Mouse (Mus musculus) MEL (cell line): ENCODE measurements around the gene Trappc2l. TPM values are rescaled to one million over a fixed set of nuclear protein-coding genes. Genes with fewer than 3 reads are reported as not detected.

Experiments used
- DNase-seq: peaks from one replicate; pipeline ENCODE4 v3.0.0; 2011; ENCODE audit warnings: low read depth, low spot score
- H3K27ac ChIP-seq: 2 replicates; pipeline ENCODE4 v1.5.1; 2012; ENCODE audit warnings: low read depth, mild to moderate bottlenecking, control low read depth, low read length, moderate library complexity; ENCODE audit not compliant: control insufficient read depth
- H3K27me3 ChIP-seq, 2 experiments: fragments of 150-350 bp in 1 of 2; sonication (generic) in 1 of 2; 2 replicates each; pipeline ENCODE4 v1.6.1; 2012; ENCODE audit warnings: low read length in 2 of 2, mild to moderate bottlenecking in 2 of 2, improper control_type of control experiment in 1 of 2, moderate library complexity in 1 of 2; ENCODE audit not compliant: insufficient read depth in 2 of 2, control insufficient read depth in 1 of 2
- H3K36me3 ChIP-seq, 2 experiments: 2 replicates each; pipeline ENCODE4 v1.6.1; 2012 to 2014; ENCODE audit warnings: low read length in 2 of 2, improper control_type of control experiment in 1 of 2, inconsistent platforms in 1 of 2, mild to moderate bottlenecking in 1 of 2; ENCODE audit not compliant: insufficient read depth in 2 of 2, control insufficient read depth in 1 of 2
- H3K4me1 ChIP-seq, 2 experiments: fragments of 150-350 bp in 1 of 2; sonication (generic) in 1 of 2; 2 replicates each; pipeline ENCODE4 v1.6.1; 2012; ENCODE audit warnings: low read length in 2 of 2, improper control_type of control experiment in 1 of 2, mild to moderate bottlenecking in 1 of 2; ENCODE audit not compliant: insufficient read depth in 2 of 2, control insufficient read depth in 1 of 2
- H3K4me3 ChIP-seq, 2 experiments: fragments of 150-350 bp in 1 of 2; sonication (generic) in 1 of 2; 2 replicates each; pipeline ENCODE4 v1.5.1; 2012; ENCODE audit warnings: low read depth in 2 of 2, low read length in 2 of 2, mild to moderate bottlenecking in 2 of 2, moderate library complexity in 2 of 2, control low read depth in 1 of 2, improper control_type of control experiment in 1 of 2; ENCODE audit not compliant: control insufficient read depth in 1 of 2, insufficient read depth in 1 of 2
- H3K79me2 ChIP-seq: 2 replicates; pipeline ENCODE4 v1.6.1; 2012; ENCODE audit warnings: mild to moderate bottlenecking, low read length, moderate library complexity; ENCODE audit not compliant: control insufficient read depth, poor library complexity, insufficient read depth
- H3K9ac ChIP-seq: 2 replicates; pipeline ENCODE4 v1.6.1; 2012; ENCODE audit warnings: low read depth, mild to moderate bottlenecking, control low read depth, low read length, moderate library complexity; ENCODE audit not compliant: control insufficient read depth, poor library complexity, severe bottlenecking
- H3K9me3 ChIP-seq: fragments of 150-350 bp; sonication (generic); replicated peaks from 2 replicates; pipeline ENCODE4 v1.6.1; 2012; ENCODE audit warnings: mild to moderate bottlenecking, low read length, improper control_type of control experiment, moderate library complexity; ENCODE audit not compliant: insufficient read depth
- BHLHE40 ChIP-seq: IDR thresholded peaks from 2 replicates; pipeline ENCODE4 v1.6.1; 2012; ENCODE audit warnings: low read depth, mild to moderate bottlenecking, inconsistent platforms, low read length, improper control_type of control experiment, borderline replicate concordance
- CHD1 ChIP-seq: IDR thresholded peaks from 2 replicates; pipeline ENCODE4 v1.6.1; 2012; ENCODE audit warnings: low read depth, mild to moderate bottlenecking, inconsistent platforms, low read length, improper control_type of control experiment
- CHD2 ChIP-seq: IDR thresholded peaks from 2 replicates; pipeline ENCODE4 v1.6.1; 2011; ENCODE audit warnings: low read length, improper control_type of control experiment
- CTCF ChIP-seq, 3 experiments: IDR thresholded peaks in 2 of 3; conservative IDR thresholded peaks in 1 of 3; 2 replicates each; pipeline ENCODE4 v1.5.1; 2011 to 2012; ENCODE audit warnings: low read length in 3 of 3, low read depth in 2 of 3, mild to moderate bottlenecking in 2 of 3, improper control_type of control experiment in 1 of 3, inconsistent platforms in 1 of 3, mixed read lengths in 1 of 3, moderate library complexity in 1 of 3; ENCODE audit not compliant: control insufficient read depth in 1 of 3, insufficient read depth in 1 of 3, poor library complexity in 1 of 3, severe bottlenecking in 1 of 3
- E2F4 ChIP-seq: IDR thresholded peaks from 2 replicates; pipeline ENCODE4 v1.6.1; 2011; ENCODE audit warnings: low read depth, low read length, improper control_type of control experiment, borderline replicate concordance
- ELF1 ChIP-seq: IDR thresholded peaks from 2 replicates; pipeline ENCODE4 v1.6.1; 2014; ENCODE audit warnings: low read depth, mild to moderate bottlenecking, inconsistent platforms, low read length, improper control_type of control experiment, moderate library complexity
- ETS1 ChIP-seq: IDR thresholded peaks from 2 replicates; pipeline ENCODE4 v1.6.1; 2012; ENCODE audit warnings: low read depth, mild to moderate bottlenecking, inconsistent platforms, low read length, improper control_type of control experiment, moderate library complexity
- GABPA ChIP-seq: IDR thresholded peaks from 2 replicates; pipeline ENCODE4 v1.6.1; 2012; ENCODE audit warnings: low read depth, mild to moderate bottlenecking, inconsistent platforms, low read length, improper control_type of control experiment, moderate library complexity
- GATA1 ChIP-seq: IDR thresholded peaks from 2 replicates; pipeline ENCODE4 v1.6.1; 2011; ENCODE audit warnings: low read depth, low read length, improper control_type of control experiment
- HCFC1 ChIP-seq: IDR thresholded peaks from 2 replicates; pipeline ENCODE4 v1.6.1; 2012; ENCODE audit warnings: low read depth, mild to moderate bottlenecking, inconsistent platforms, low read length, improper control_type of control experiment, moderate library complexity
- MAFK ChIP-seq: IDR thresholded peaks from 2 replicates; pipeline ENCODE4 v1.6.1; 2011; ENCODE audit warnings: low read depth, mild to moderate bottlenecking, low read length, improper control_type of control experiment, borderline replicate concordance
- MYC ChIP-seq: IDR thresholded peaks from 2 replicates; pipeline ENCODE4 v1.6.1; 2011; ENCODE audit warnings: low read depth, mild to moderate bottlenecking, low read length, improper control_type of control experiment, moderate library complexity
- NELFE ChIP-seq: IDR thresholded peaks from 2 replicates; pipeline ENCODE4 v1.6.1; 2011; ENCODE audit warnings: low read depth, low read length, improper control_type of control experiment
- NRF1 ChIP-seq: IDR thresholded peaks from 2 replicates; pipeline ENCODE4 v1.6.1; 2014; ENCODE audit warnings: low read depth, mild to moderate bottlenecking, inconsistent platforms, low read length, improper control_type of control experiment, moderate library complexity; ENCODE audit not compliant: poor library complexity, insufficient read depth, severe bottlenecking
- POLR2AphosphoS2 ChIP-seq: IDR thresholded peaks from 2 replicates; pipeline ENCODE4 v1.6.1; 2011; ENCODE audit warnings: low read length, improper control_type of control experiment
- POLR2AphosphoS5 ChIP-seq: IDR thresholded peaks from 2 replicates; pipeline ENCODE4 v1.6.1; 2012; ENCODE audit warnings: low read depth, borderline replicate concordance, mild to moderate bottlenecking, inconsistent platforms, low read length, moderate library complexity, mixed read lengths
- RCOR1 ChIP-seq: IDR thresholded peaks from 2 replicates; pipeline ENCODE4 v1.6.1; 2012; ENCODE audit warnings: low read depth, mild to moderate bottlenecking, inconsistent platforms, low read length, improper control_type of control experiment
- SMC3 ChIP-seq: IDR thresholded peaks from 2 replicates; pipeline ENCODE4 v1.6.1; 2011; ENCODE audit warnings: low read depth, low read length, improper control_type of control experiment
- TAL1 ChIP-seq: IDR thresholded peaks from 2 replicates; pipeline ENCODE4 v1.6.1; 2012; ENCODE audit warnings: mild to moderate bottlenecking, inconsistent platforms, low read length, moderate library complexity, mixed read lengths
- TCF12 ChIP-seq: IDR thresholded peaks from 2 replicates; pipeline ENCODE4 v1.6.1; 2014; ENCODE audit warnings: low read depth, mild to moderate bottlenecking, inconsistent platforms, low read length, improper control_type of control experiment, moderate library complexity
- ZC3H11A ChIP-seq: IDR thresholded peaks from 2 replicates; pipeline ENCODE4 v1.6.1; 2012; ENCODE audit warnings: low read depth, mild to moderate bottlenecking, inconsistent platforms, low read length, improper control_type of control experiment
- ZKSCAN1 ChIP-seq: IDR thresholded peaks from 2 replicates; pipeline ENCODE4 v1.6.1; 2012; ENCODE audit warnings: low read depth, mild to moderate bottlenecking, inconsistent platforms, low read length, improper control_type of control experiment, moderate library complexity
- ZNF384 ChIP-seq: IDR thresholded peaks from 2 replicates; pipeline ENCODE4 v1.6.1; 2012; ENCODE audit warnings: low read depth, mild to moderate bottlenecking, inconsistent platforms, low read length, improper control_type of control experiment
- polyA plus RNA-seq, 2 experiments: library from polyadenylated mRNA; stranded (reverse) in 1 of 2; unstranded in 1 of 2; fragments of >175 nt in 1 of 2; fragments of >200 nt in 1 of 2; gene quantifications; 2 replicates each; pipeline versions ENCODE4 v1.2.1 to v1.2.4; 2012; ENCODE audit warnings: low replicate concordance in 2 of 2, low read depth in 1 of 2; ENCODE audit not compliant: insufficient read length in 2 of 2, insufficient read depth in 1 of 2, missing spikeins in 1 of 2
- total RNA-seq: library from RNA; depleted of rRNA; stranded (reverse); fragments of 300-350 nt; gene quantifications from 2 replicates; pipeline ENCODE4 v1.2.3, GENCODE M21; 2012

The Trappc2l gene
- total and polyA plus RNA-seq, 3 experiments, result 15.1 to 21.7 TPM; not detected in 1

DNA sequence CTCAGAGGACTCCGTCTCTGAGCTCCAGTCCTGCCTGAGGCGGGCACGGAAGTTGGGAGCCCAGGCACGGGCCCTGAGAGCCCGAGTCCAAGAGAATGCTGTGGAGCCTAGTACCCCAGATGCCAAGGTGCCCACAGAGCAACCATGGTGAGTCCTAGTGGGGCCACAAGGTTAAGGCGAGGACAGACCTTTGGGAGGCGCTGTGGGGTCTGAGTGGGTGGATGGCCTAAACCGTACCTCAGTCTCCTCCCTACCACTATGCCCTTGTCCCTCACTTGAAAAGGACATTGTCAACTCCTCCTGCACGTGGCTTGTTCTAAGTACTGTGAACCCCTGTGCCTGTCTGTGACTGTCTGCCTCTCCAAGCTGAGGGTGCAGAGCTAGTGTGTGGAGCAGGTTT is 42.1 kb upstream of the Trappc2l start:
- peaks cover 0 to 15% of the 10 kb centered on the region in 2 experiments; a peak in 3 of 4 replicates for H3K4me1 ChIP-seq
- no peak overlapping the region for H3K27ac ChIP-seq

DNA sequence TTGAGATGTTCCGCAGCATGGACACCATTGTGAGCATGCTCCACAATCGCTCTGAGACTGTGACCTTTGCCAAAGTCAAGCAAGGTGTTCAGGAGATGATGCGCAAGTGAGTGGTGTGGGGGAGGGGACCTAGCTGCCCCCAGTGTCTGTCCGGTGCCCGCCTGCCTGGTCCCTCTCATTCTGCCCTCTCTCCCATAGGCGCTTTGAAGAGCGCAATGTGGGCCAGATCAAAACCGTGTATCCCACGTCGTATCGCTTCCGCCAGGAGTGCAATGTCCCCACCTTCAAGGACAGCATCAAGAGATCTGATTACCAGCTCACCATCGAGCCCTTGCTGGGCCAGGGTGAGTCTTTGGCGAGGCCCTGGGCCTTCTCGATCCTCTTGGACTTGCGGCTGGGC is 41.4 kb upstream of the Trappc2l start:
- Histone ChIP-seq H3K27ac (no peak overlapping the region), H3K9ac (no peak overlapping the region; the same call in 1 of the 2 replicates), H3K36me3 (peaks cover 0 to 16% of the 10 kb centered on the region in 2 experiments; a peak in 2 of 4 replicates), H3K4me1 (peaks cover 1 to 20% of the 10 kb centered on the region in 2 experiments; a peak in 3 of 4 replicates), H3K9me3 (no peaks in the 10 kb centered on the region), H3K4me3 (no peak overlapping the region; a peak in 1 of 4 replicates), H3K27me3 (no peaks in the 10 kb centered on the region), H3K79me2 (peaks cover 23% of the 10 kb centered on the region)
- no peak for DNase-seq
- TF ChIP-seq MYC (no peak), CHD2 (no peak), TAL1 (no peak), POLR2AphosphoS5 (no peak), ZNF384 (no peak), E2F4 (no peak), RCOR1 (no peak), ETS1 (no peak), HCFC1 (no peak), ZC3H11A (no peak), SMC3 (no peak), TCF12 (no peak), GABPA (no peak), GATA1 (no peak), CTCF (IDR thresholded peaks at IDR 0.05 in 2 of 3, conservative IDR thresholded peaks at IDR 0.05 in 1 of 3; ENCODE audit: control insufficient read depth in 1 of 3, insufficient read depth in 1 of 3, low read depth in 2 of 3, low read length in 3 of 3, poor library complexity in 1 of 3, severe bottlenecking in 1 of 3) (no peak), ELF1 (no peak), POLR2AphosphoS2 (no peak), MAFK (no peak), NRF1 (no peak), BHLHE40 (no peak)

More for the DNA sequence above, 42.1 kb upstream of the Trappc2l start:
- DNase-seq, result no peak
- no peak for TF ChIP-seq NELFE
- no peak for TF ChIP-seq ELF1
- TF ChIP-seq POLR2AphosphoS2, result 0 out of 2 replicates have a peak, but pooled peaks have one; percentile 35
- no peak for TF ChIP-seq CHD1
- peak; percentile 9 to 15 (median 11); a peak in 1 of 6 replicates for TF ChIP-seq CTCF (IDR thresholded peaks at IDR 0.05 in 2 of 3, conservative IDR thresholded peaks at IDR 0.05 in 1 of 3; ENCODE audit: control insufficient read depth in 1 of 3, insufficient read depth in 1 of 3, low read depth in 2 of 3, low read length in 3 of 3, poor library complexity in 1 of 3, severe bottlenecking in 1 of 3)
- TF ChIP-seq ZKSCAN1, result no peak
- H3K36me3 ChIP-seq, result peaks cover 0 to 12% of the 10 kb centered on the region in 2 experiments; a peak in 2 of 4 replicates
- H3K79me2 ChIP-seq, result peaks cover 23% of the 10 kb centered on the region
- H3K27me3 ChIP-seq, result no peaks in the 10 kb centered on the region
- peak overlapping the region; percentile 99 for H3K9ac ChIP-seq
- no peaks in the 10 kb centered on the region for H3K9me3 ChIP-seq
- peak overlapping the region; percentile 62 to 90; a peak in 3 of 4 replicates for H3K4me3 ChIP-seq
